Mouse (Mus musculus) Patski (cell line): Measurements from ENCODE around the gene BC034090. TPM values are rescaled to one million over a fixed set of nuclear protein-coding genes. Genes with fewer than 3 reads are reported as not detected.
"Not testable (repeated sequence)": the region's sequence is repeated elsewhere in the genome, so short reads cannot be mapped to it uniquely, and the experiment has no call there.

Experiments
- ATAC-seq: fragments of 100-300 bp; one replicate; pipeline ENCODE4 v1.8.0; 2021
- CTCF ChIA-PET: fragments of 350-600 bp; sonication (Branson Sonifier 250); formaldehyde crosslinking; loops from one replicate; lab custom pipeline; 2022; ENCODE audit warnings: inconsistent platforms; lab: Charles Lee
- POLR2A ChIA-PET: fragments of 350-600 bp; sonication (Branson Sonifier 250); formaldehyde crosslinking; loops from one replicate; lab custom pipeline; 2022; ENCODE audit warnings: antibody characterized with exemption, inconsistent platforms; lab: Charles Lee
- DNase-seq: peaks from one replicate; pipeline ENCODE4 v3.0.0-alpha.2; 2011; ENCODE audit warnings: low read depth, low spot score
- H3K27me3 ChIP-seq: fragments of 371-371 bp; one replicate; pipeline ENCODE4 v1.5.1; 2021
- CTCF ChIP-seq: fragments of 100-300 bp; IDR thresholded peaks from one replicate; pipeline ENCODE4 v1.5.1; 2021
- in situ Hi-C: fragments of 300-500 bp; cut with MboI; formaldehyde crosslinking; loops from 3 replicates; pipeline ENCODE4 v1.11.1; 2018; ENCODE audit warnings: low pct_unique_long_range_greater_than_20kb, mixed read lengths
- polyA plus RNA-seq: library from polyadenylated mRNA; unstranded; gene quantifications from one replicate; pipeline ENCODE4 v1.2.3, GENCODE M21; 2021

The BC034090 gene
- polyA plus RNA-seq, 1 experiment from 2014 or later = 75.8 TPM

DNA sequence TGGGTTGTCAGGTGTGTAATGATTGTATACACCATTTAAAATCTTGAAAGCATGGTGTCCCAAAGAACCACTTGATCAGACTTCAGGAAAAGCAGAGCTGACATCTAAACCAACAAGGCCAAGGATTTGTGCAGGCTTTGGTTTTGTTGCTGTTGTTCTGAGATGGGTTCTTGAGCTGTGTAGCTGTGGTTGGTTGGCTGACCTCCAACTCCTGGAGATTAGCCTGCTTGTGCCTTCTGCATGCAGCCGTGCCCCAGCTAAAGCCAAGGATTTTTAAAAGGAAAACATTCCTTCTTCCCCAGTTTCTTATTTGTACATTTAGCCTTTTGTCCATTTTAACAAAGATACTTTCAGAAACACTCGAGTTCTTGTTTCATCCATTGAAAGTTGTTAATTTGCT, 52.6 kb downstream of the BC034090 start:
- POLR2A ChIA-PET = interaction anchor here (0.6 kb wide), 1 partner anchor 112 kb away, joined by 3 read pairs; no protein-coding TSS in a partner anchor

GRCm38 (mm10) chr1:155191219-155191618, 53.0 kb downstream of the BC034090 start:
- in situ Hi-C loops = no loop called here
- no peaks in the 10 kb centered on the region for H3K27me3 ChIP-seq
- DNase-seq (no peak), ATAC-seq (no peak)
- ChIA-PET POLR2A (interaction anchor here (0.6 to 1.0 kb wide), 2 partner anchors 10 to 112 kb away, joined by 3 to 5 read pairs; no protein-coding TSS in a partner anchor), CTCF (interaction anchor here (1.2 to 1.6 kb wide), 3 partner anchors 15 to 20 kb away, joined by 3 to 4 read pairs (median 4); no protein-coding TSS in a partner anchor)
- no peak for TF ChIP-seq CTCF

More for the DNA sequence above, 52.6 kb downstream of the BC034090 start:
- no peak for ATAC-seq
- no peak for DNase-seq
- no peaks in the 10 kb centered on the region for H3K27me3 ChIP-seq
- CTCF ChIA-PET = interaction anchor here (0.6 to 1.2 kb wide), 2 partner anchors 14 to 1040 kb away, joined by 3 to 4 read pairs; no protein-coding TSS in a partner anchor
- in situ Hi-C loops = no loop called here
- no peak for TF ChIP-seq CTCF

DNA sequence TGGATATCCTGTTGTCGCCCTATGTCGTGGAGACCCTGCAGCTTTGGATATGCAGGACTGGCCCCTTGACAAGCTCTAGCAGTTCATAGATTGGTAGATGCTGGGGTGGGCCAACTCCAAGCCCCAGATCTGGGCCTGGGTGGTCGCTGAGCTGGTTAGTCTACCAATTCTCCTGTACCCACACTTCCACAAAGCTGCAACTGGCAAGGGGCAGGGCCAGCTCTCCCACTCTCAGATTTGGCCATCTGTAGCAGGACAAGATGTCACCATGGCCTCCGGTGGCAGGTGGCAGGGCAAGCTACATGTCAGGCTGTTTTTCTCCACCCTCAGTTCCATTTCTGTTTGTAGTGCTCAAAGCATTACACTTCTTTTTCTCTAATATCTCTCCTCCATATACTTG, 55.6 kb downstream of the BC034090 start:
- CTCF ChIA-PET = interaction anchor here (1.6 to 3.7 kb wide), 2 partner anchors 13 to 19 kb away, joined by 5 to 14 read pairs; no protein-coding TSS in a partner anchor
- POLR2A ChIA-PET = no interaction called here
- in situ Hi-C loops = no loop called here
- TF ChIP-seq CTCF = no peak
- H3K27me3 ChIP-seq = no peaks in the 10 kb centered on the region
- ATAC-seq (no peak), DNase-seq (no peak)

GRCm38 (mm10) chr1:155184191-155184590, 60.1 kb downstream of the BC034090 start:
- no peaks in the 10 kb centered on the region for H3K27me3 ChIP-seq
- no peak for TF ChIP-seq CTCF
- DNase-seq (no peak), ATAC-seq (no peak)
- ChIA-PET POLR2A (no interaction called here), CTCF (interaction anchor here (1.3 kb wide), 1 partner anchor 9 kb away, joined by 3 read pairs; no protein-coding TSS in a partner anchor)
- in situ Hi-C loops = no loop called here

- no peak for TF ChIP-seq CTCF
- ChIA-PET CTCF (interaction anchor here (1.6 kb wide), 1 partner anchor 10 kb away, joined by 7 read pairs; no protein-coding TSS in a partner anchor), POLR2A (interaction anchor here (0.6 kb wide), 1 partner anchor 61 kb away, joined by 4 read pairs; no protein-coding TSS in a partner anchor)
- in situ Hi-C loops = no loop called here
- no peak for DNase-seq
- no peaks in the 10 kb centered on the region for H3K27me3 ChIP-seq
- no peak for ATAC-seq
Measured at GRCm38 (mm10) chr1:155178192-155178924, 65.9 kb downstream of the BC034090 start.

DNA sequence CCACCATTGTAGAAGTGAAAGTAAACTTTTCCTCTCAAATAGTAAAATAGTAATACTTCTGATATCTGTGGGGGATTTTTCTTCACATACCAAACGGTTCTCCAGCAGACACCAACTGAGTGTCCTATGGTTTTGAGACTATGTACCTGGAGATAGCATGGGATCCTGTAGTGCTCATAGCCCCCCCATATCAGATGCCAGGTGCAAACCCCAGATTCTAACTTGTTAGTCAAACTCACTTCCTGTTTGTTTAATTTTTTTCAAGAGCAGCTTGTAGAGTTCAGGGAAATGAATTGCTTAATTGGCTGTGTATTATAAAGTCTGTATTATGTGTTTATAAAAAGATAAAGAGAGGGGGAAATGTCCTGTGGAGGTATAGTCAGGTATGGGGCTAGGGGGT, 69.8 kb downstream of the BC034090 start:
- DNase-seq (no peak), ATAC-seq (no peak)
- in situ Hi-C loops = no loop called here
- TF ChIP-seq CTCF = no peak
- CTCF ChIA-PET = interaction anchor here (3.7 kb wide), 1 partner anchor 15 kb away, joined by 14 read pairs; no protein-coding TSS in a partner anchor
- no peaks in the 10 kb centered on the region for H3K27me3 ChIP-seq
- POLR2A ChIA-PET = no interaction called here

- H3K27me3 ChIP-seq, ATAC-seq, DNase-seq, CTCF ChIA-PET, POLR2A ChIA-PET, in situ Hi-C loops: not testable (repeated sequence)
Measured at GRCm38 (mm10) chr1:155173644-155174016, 70.6 kb downstream of the BC034090 start.

GRCm38 (mm10) chr1:155172895-155173643, 71.2 kb downstream of the BC034090 start:
- ChIA-PET CTCF (no interaction called here), POLR2A (no interaction called here)
- TF ChIP-seq CTCF = no peak
- DNase-seq (no peak), ATAC-seq (no peak)
- in situ Hi-C loops = no loop called here
- no peaks in the 10 kb centered on the region for H3K27me3 ChIP-seq

- H3K27me3 ChIP-seq = no peaks in the 10 kb centered on the region
- no peak for DNase-seq
- ChIA-PET POLR2A (interaction anchor here (0.6 kb wide), 1 partner anchor 142 kb away, joined by 4 read pairs; no protein-coding TSS in a partner anchor), CTCF (interaction anchor here (1.6 kb wide), 1 partner anchor 19 kb away, joined by 5 read pairs; no protein-coding TSS in a partner anchor)
- no peak for ATAC-seq
- in situ Hi-C loops = no loop called here
- no peak for TF ChIP-seq CTCF
Measured at GRCm38 (mm10) chr1:155169935-155170334, 74.3 kb downstream of the BC034090 start.

DNA sequence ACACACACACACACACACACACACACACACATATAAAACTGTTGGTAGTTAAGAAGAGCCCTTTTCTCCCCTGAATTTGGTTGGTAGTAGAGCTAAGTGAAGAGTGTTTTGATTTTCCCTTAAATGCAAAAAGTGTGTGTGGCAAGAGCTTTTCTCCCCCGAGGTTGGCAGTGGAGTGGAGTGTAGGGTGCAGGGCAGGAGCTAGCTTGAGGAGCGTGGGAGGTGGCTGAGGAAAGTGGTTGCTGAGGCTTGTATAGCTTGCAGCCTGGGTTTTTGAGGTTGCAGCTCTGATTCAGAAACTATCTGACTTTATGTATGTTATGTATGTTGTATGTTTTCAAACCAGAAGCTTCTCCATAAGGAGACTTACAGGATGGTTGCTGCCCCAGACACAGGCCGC, 76.8 kb downstream of the BC034090 start:
- no peaks in the 10 kb centered on the region for H3K27me3 ChIP-seq
- POLR2A ChIA-PET = no interaction called here
- no peak for TF ChIP-seq CTCF
- in situ Hi-C loops = no loop called here
- DNase-seq (no peak), ATAC-seq (no peak)
- CTCF ChIA-PET = interaction anchor here (0.9 to 2.1 kb wide), 3 partner anchors 11 to 15 kb away, joined by 3 to 7 read pairs (median 3); no protein-coding TSS in a partner anchor

Other genes with a start within 250 kb of the BC034090 start
- gene Ier5, start 144.8 kb downstream of the BC034090 start, polyA plus RNA-seq = 43.2 TPM
- gene Mr1, start 97.6 kb downstream of the BC034090 start, polyA plus RNA-seq = 28.4 TPM
- 52.1 TPM for gene Stx6, start 85.7 kb downstream of the BC034090 start, polyA plus RNA-seq
- gene Xpr1, start 173.0 kb upstream of the BC034090 start, polyA plus RNA-seq = 24.4 TPM